Mouse (Mus musculus): ENCODE measurements around the gene Borcs5.
"Not testable (repeated sequence)": the region's sequence is repeated elsewhere in the genome, so short reads cannot be mapped to it uniquely, and the experiment has no call there.

The Borcs5 gene

DNA sequence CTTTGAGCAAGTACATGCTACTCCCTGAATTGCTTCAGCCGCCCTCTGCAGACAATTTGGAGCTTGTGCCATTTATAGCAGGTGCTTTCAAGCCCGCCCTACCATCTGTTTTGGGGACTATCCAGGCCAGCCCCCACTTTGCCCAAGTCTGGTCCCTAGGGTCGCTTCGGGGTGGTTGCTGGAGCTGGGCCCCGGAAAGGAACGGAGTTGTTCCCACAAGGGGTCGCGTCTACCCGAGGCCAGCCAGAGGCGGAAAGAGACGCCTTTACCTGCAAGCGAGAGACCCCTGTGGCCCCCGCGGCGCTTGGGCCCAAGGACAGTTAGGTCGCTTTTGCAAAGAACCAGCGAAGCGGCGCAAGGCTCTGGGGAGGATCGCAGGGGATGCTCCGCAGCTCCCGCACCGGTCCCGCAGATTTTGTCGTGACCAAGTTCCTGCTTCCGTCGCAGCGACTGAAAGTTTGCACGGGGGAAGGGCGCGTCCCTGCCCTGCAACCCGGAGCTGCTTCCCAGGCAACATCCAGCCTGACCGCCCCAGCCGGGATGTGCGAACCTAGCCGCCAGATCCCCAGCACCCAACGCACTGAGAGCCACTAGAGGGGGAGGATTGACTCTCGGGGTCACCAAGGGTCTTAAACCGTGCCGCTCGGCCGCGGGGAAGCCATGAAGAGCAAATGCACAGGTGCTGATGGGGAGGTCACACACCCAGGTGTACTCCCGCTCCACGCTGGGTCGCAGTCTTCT is 7.2 kb upstream of the Borcs5 start, which contains the start of gene Mansc1:
Gene Mansc1, minus strand, starts transcription at position 542 of the 741 bp plus-strand sequence.
- peak in 1 of 2 experiments; percentile 57 for DNase-seq

- DNase-seq: peak in 1 of 2 experiments; percentile 16
Measured at GRCm38 (mm10) chr6:134632756-134633155, 6.6 kb upstream of the Borcs5 start.

DNA sequence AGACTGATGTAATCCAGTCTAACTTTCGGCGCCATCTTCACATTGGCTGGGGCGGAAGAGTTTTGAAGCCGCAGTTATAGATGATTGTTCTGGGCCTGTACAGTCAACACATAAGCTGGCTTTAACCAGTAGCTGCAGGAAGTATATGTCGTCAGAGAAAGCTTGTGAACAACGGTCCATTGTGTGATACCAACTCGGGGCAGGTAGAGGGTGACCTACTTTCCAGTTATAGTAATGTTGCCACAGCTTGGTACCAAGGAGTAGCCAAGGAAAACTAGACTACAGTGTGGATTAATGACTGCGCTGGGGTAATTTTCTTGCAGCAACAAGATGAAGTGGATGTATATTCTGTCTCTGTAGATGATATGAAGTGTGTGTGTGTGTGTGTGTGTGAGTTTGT is 5.8 kb upstream of the Borcs5 start:
- no peak for DNase-seq

DNA sequence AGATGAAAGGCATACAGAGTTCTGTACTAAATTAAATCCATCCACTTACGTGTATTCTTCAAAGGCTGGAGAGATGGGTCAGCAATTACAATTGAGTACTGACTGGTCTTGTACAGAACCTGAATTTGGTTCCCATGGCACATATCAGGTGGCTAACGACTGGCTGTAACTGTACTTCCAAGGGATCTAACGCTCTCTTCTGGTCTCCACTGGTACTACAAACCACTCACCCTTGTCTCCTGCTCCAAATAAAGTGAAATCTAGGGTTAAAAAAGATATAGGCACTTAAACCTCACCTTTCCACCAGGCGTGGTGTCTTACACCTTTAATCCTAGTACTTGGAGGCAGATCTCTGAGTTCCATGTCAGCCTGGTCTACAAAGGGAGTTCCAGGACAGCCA is 2.8 kb upstream of the Borcs5 start:
- DNase-seq: no peak

GRCm38 (mm10) chr6:134639900-134640299 is 590 bp downstream of the Borcs5 start:
- no peak for DNase-seq

- peak; percentile 91 to 93 for DNase-seq
Measured at GRCm38 (mm10) chr6:134640485-134641475, 1.5 kb downstream of the Borcs5 start.

DNA sequence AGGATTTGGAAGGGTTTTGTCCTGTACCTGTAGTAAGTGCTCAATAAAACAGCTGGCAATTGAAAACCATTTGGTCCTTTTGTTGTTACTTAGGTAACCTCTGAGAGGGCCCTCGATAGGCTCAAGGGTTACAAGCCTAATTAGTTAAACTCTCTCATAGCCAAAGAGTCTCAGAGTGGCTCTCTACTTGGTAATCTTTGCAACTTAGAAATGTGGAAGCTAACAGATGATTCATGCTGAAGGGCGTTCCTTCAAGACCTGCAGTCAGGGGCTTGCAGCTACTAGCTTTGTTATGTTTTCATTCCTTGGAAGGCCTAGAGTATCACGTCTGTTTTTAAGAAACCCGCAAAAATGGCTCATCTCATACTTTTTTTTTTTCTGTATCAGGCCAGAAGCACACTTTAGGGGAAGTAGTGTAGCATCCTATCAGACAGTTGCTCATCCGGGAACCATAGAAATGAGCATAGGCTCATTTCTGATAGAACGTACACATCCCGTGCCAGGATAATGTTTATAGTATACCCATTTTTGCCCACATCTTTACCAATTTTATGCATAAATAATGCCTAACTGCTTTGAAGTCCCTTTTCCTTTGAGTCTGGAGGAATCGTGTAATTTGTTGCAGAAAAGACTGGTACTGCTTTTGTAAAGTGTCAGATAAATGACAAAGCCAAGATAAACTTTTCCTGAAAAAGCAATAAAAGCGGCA is 2.6 kb downstream of the Borcs5 start:
- DNase-seq: no peak

GRCm38 (mm10) chr6:134643296-134643695 is 4.0 kb downstream of the Borcs5 start:
- DNase-seq: no peak

DNA sequence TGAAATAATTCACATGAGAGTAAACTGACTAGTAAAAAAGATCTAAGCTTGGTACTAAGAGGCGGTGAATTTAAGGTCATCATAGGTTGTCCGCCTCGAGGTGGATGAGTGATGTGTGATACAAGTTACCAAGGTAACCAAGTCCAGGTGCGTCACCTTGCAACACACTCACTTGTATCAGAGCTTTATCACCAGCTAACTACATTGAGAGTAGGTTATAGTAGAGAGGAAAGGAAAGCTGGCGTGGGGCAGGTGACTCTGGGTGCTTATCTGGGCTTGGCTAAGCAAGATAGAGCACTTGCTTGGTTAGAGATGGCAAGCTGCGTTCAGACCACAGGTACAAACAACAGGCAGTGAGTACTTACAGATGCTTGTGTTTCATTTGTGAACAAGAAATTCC is 7.5 kb downstream of the Borcs5 start:
- DNase-seq: no peak

- no peak for DNase-seq
Measured at GRCm38 (mm10) chr6:134647621-134648020, 8.3 kb downstream of the Borcs5 start.

DNA sequence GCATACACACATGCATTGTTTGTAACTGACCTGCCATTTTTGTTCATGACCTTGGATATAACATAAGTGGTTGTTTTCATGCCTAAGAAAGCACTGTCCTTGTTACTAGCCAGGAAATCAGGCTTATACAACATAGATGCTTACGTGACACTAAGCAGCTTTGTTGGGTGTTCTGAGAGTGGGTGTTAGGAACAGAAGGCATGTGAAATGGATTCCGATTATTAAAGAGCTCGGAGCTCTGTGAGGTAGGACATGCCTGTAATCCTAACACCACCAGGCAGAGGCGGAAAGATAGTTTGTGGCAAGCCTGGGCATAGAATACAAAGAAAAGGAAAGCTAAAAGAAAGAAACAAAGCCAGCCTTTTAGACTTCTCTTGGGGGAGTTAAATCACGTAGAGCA is 9.0 kb downstream of the Borcs5 start:
- no peak for DNase-seq

DNA sequence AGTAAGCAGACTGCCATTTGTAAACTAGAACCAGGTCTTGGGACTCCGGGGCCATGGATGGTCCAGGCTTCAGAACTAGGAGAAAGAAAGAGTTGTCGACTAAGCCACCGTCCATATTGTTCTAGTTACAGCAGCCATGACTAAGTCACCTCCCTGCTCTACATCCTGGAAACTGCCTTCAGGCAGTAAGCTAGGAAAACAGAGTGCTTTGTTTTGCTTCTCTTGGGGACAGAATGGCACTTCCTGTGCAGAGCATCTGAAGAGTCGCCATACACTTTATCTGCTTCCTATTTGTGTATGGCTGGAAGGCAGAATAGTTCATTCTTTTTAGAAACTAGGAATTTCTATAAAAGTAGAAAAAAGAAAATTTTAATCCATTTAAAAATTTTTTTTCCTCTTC is 17.2 kb downstream of the Borcs5 start:
- no peak for DNase-seq

GRCm38 (mm10) chr6:134659108-134659958 is 20.0 kb downstream of the Borcs5 start:
- peak; percentile 63 to 64 for DNase-seq

DNA sequence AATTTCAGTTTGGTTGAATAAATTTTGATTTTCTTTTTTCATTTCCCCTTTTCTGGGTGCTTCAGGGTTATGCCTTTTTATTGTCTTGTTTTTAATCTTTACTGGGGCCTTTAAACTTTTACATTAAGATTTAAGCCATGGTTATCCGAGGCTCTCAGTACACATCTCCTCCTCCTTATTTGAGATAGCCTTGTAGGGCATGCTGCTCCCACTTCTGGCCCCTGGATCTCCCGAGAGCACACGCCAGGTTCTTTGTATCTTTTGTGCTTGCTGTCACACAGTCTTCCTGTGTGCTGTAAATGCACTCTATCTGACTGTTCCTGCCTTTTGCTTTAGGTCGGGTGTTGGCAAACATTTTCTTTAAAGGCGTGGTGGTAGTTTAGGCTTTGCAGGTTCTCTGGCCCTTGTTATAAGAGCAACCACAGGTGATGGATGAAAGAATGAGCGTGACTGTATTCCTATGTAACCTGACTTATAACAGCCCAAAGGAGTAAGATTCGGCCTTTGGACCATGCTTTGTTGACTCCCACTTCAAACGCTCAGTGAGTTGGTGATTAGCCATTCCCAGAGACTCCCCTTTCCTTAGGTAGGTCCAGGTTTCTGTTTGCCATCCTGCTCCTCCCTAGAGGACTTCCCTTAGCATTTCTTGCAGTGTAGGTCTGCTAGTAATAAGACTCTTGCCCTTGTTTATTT is 21.6 kb downstream of the Borcs5 start:
- DNase-seq: no peak

DNA sequence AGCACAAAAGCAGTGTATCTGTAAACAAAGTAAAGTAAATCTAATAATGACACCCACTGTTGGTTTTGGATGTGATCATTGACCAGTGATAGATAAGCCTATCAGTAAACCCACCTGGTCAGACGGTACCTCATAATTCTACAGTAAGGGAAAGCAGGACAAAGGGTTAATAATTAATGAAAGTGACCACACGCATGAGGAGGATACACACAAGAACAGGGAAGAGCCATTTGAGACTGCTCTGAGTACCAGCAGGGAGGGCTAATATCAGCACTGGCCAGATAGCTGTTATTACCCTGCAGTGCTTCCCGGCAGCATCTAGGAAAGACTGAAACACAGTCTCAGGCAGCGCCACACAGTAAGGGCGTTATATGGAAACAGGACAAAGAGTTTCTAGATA is 25.3 kb downstream of the Borcs5 start:
- DNase-seq: peak in 1 of 2 experiments; percentile 14

GRCm38 (mm10) chr6:134665817-134666216 is 26.5 kb downstream of the Borcs5 start:
- no peak for DNase-seq

- DNase-seq: no peak
Measured at GRCm38 (mm10) chr6:134668519-134668918, 29.2 kb downstream of the Borcs5 start.

GRCm38 (mm10) chr6:134669179-134669865 is 30.0 kb downstream of the Borcs5 start:
- no peak for DNase-seq

DNA sequence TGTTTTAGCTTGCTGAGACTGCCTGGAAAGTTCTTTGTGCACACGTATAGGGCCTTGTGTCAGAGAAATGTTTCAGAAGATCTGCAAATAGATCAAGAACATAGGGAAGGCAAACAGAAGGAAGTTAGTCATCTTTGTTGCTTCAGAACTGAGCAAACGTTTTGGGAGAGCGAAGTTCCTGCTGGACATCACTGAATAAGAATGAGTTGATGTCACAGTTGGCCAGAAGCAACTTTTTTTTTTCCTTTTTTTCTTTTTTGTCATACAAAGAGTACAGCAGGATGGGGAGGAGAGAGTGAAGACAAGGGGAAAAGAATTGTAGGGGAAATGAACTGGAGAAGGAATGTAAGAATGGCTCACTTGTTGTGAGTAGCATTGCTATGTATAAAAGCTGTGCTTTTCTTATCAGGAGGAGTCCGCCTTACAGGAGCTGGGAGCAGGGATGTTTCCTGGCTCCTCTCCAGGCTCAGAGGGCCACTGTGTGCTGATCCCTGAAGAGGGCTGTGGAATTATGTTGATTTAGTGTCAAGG is 31.6 kb downstream of the Borcs5 start:
- no peak for DNase-seq

GRCm38 (mm10) chr6:134673712-134674111 is 34.4 kb downstream of the Borcs5 start:
- not testable (repeated sequence) for DNase-seq

- DNase-seq: no peak
Measured at GRCm38 (mm10) chr6:134677504-134677903, 38.2 kb downstream of the Borcs5 start.

Measured in kidney, adult 8-10 months (tissue).